Mouse (Mus musculus) monocyte, adult 5-6 weeks (primary cell): Measurements from ENCODE around the gene Aars. TPM values are rescaled to one million over a fixed set of nuclear protein-coding genes. Genes with fewer than 3 reads are reported as not detected.
"Not testable (repeated sequence)": the region's sequence is repeated elsewhere in the genome, so short reads cannot be mapped to it uniquely, and the experiment has no call there.

Experiments
- ATAC-seq: fragments of 153-309, 156-312 bp; replicated peaks from 2 replicates; pipeline ENCODE4 v1.8.0; 2017; ENCODE audit warnings: mild to moderate bottlenecking; ENCODE audit not compliant: low TSS enrichment, insufficient number of reproducible peaks, severe bottlenecking, poor library complexity, low FRiP score
- total RNA-seq: library from RNA; stranded (forward); fragments of 200-1000, 200-491, 200-594 nt; gene quantifications from 3 replicates; pipeline ENCODE4 v1.2.3, GENCODE M21; 2017

Aars gene
- total RNA-seq, 1 experiment from 2014 or later: 21.3 TPM

DNA sequence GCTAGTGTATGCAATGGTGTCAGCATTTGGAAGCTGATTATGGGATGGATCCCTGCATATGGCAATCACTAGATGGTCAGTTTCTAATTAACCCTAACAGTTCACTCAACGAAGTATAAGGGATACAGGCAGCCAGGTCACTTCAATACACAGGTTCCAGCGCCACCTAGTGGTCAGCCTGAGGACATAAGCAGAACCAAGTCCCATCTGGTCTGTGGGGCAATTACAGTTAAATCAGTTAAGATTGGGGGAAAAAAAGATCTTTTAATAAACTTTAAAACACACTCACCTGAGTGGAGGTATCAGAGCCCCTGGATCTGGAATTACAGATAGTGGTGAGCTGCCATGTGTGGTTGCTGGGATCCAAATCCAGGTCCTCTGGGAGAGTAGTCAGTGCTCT lies 57.2 kb downstream of the Aars start:
- ATAC-seq: peak; percentile 67; the same call in 1 of the 2 replicates

DNA sequence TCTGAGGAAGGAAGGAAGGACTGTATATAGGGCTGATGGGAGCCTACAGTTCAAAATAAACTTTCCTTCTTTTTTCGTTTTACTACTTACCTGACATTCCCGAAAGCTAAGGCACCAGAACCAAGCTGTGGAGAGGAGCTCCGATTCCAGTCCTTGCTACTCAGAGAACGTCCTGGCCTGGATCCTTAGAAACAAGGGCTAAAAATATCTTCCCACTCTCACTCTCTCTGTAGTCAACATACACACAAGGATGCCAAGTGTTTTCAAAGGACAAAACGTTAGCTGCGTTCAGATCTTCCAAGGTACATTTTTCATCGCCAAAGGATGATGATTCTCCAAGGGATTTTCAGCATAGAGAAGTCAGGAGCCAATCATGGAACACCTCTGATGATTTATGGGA lies 58.8 kb downstream of the Aars start:
- ATAC-seq: no peak

DNA sequence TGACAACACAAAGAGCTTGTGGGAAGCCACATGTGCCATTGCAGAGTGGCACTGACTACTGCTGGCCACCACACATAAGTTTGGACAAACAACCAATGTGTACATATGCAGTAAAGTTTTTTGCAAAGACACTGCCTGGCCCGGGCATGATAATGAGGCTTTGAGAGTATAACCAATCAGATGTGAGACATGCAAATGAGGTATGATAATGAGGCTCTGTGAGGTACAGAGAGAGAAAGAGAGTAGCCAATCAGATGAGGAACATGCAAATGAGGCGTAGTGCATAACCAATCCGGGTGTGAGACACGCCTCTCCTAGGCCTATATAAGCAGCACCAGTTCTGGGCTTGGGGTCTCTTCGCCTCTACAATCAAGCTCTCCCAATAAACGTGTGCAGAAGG lies 59.4 kb downstream of the Aars start, which contains the start of gene Clec18a:
Gene Clec18a, minus strand, starts transcription at position 101 of the 400 bp plus-strand sequence.
- not testable (repeated sequence) for ATAC-seq

DNA sequence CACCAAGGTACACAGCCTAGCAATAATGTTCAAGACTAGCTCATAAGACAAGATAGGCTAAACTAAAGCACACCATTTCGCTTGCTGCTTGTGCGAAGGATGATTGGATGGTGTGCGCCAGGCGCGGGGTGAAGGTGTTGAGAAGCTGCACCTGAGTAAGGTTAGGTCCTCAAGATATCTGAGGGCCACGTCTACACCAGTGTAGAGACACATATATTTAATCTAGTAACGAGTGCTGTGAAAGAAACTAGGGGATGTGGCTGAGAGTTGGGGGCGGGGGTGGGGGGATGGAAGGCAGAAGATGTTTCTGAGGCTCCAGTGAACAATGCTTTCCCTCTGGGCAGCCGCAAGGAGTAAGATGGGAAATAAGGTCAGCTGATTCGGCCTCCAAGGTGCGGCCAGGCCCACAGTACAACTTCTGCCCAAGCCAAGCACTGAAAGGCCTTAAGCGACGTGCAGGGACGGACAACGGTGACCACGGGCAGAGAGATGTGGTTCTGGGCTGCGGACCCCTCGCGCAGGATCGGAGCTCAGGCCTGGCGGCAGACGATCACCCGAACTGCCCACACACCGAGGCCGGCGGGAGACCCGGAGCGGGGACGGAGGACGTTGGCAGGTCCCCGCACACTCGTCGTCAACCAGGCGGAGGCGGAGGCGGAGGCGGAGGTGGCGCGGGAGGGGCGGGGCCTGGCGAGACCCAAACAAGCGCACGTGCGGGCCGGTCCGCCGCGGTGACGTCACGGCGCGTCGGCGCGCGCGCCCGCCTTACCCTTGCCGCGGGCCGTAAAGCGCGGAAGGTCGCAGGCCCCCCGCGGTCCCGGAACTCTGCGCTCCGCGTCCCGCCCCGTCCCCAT lies 61.1 kb downstream of the Aars start, which contains the start of gene Pdpr:
Gene Pdpr, plus strand, starts transcription at position 766 of the 854 bp plus-strand sequence.
- peak; percentile 73 for ATAC-seq

DNA sequence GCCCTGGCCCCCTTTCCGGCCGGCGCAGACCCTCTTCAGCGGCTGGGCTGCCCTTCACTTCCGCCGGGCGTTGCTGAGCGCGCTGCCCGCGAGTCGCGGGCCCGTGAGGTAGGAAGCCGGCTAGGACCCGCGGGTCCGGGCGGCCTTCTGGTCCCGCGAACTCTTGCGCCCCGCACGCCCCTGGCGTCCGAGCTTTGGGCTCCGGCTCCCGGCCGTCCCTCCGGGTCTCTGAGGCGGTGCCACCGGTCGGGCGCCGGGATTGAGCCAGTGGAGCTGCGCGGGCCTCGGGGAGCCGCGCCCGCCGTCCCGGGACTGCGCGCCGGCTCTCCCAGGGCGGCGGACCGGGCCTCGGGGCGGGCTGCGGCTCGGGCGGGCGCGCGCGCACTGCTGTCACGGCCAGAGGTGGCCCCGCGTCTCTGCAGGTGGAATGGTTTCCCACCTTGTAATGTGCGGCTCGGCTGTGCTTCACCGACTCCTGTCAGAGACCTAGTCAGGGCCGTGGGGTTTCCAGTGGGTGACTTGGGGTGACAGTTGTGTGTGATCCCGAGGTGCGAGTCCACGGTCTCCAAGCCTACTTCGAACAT lies 61.9 kb downstream of the Aars start:
- 0 out of 2 replicates have a peak, but pooled peaks have one; percentile 5 for ATAC-seq

Other genes with a start within 250 kb of the Aars start
- gene Il34, start 227.2 kb upstream of the Aars start, total RNA-seq: not detected in 3 replicates
- 31.6 to 42.9 TPM (median 40.7 TPM) in 3 replicates for gene Cog4, start 186.5 kb upstream of the Aars start, total RNA-seq
- gene Sf3b3, start 186.4 kb upstream of the Aars start, total RNA-seq: 79.7 to 124 TPM (median 114 TPM) in 3 replicates
- 2.9 to 7.2 TPM (median 2.9 TPM) in 3 replicates for gene Fuk, start 130.7 kb upstream of the Aars start, total RNA-seq
- gene St3gal2, start 113.2 kb upstream of the Aars start, total RNA-seq: 3.6 to 10.5 TPM (median 5.7 TPM) in 3 replicates
- gene Ddx19a, start 35.3 kb upstream of the Aars start, total RNA-seq: 26.0 to 30.5 TPM (median 27.2 TPM) in 3 replicates
- gene Ddx19b, start 1.4 kb upstream of the Aars start, total RNA-seq: 11.0 to 15.2 TPM (median 14.4 TPM) in 3 replicates
- gene Exosc6, start 23.2 kb downstream of the Aars start, total RNA-seq: 3.1 to 8.9 TPM (median 5.7 TPM) in 3 replicates
- not detected in 3 replicates for gene Clec18a, start 59.3 kb downstream of the Aars start, total RNA-seq
- 14.7 to 21.9 TPM (median 18.5 TPM) in 3 replicates for gene Pdpr, start 61.5 kb downstream of the Aars start, total RNA-seq
- 38.0 to 80.4 TPM (median 38.5 TPM) in 3 replicates for gene Glg1, start 226.1 kb downstream of the Aars start, total RNA-seq